Mouse (Mus musculus): ENCODE results near the gene Dlx1.
A peak's percentile ranks its signal among the peaks of the same experiment; 100 is the strongest.

The Dlx1 gene

DNA sequence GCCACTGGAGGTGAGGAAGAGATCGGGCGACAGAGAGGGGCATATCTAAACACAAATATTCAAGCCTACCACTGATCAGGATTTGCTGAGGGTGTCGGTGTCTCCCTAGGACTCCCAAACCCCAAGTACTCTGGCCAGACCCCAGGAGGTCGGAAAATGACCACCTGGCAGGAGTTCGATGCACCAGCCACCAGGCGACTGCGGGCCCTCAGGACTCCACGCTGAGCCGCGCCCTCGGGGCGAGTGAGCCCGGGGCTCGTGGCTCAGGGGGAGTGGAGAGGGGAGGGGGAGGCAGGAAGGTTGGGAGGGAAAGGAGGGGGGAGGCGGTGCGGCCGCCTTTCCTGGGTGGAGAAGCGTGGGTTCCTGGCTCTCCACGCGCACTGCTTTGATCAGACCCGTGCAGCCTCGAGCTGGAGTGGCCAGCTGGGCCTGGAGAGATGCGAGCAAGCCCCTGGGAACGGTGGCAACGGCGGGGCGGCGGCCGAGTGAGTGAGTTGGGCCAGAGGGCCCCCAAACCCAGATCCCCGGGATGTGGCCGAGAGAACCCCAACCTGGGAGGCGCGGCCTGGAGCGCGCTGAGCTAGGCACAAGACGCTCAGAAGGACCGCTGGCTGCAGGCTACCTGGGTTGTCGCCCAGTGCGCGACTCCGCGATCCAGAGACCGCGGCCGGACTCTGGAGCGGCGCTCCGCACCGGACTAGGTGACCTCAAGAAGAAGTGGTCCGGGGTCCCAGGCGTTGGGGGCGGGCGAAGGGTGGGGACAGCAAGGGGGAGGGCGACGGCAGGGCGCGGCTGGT, 999 bp downstream of the Dlx1 start:
- DNase-seq: peak in 1 of 2 experiments; percentile 43

DNA sequence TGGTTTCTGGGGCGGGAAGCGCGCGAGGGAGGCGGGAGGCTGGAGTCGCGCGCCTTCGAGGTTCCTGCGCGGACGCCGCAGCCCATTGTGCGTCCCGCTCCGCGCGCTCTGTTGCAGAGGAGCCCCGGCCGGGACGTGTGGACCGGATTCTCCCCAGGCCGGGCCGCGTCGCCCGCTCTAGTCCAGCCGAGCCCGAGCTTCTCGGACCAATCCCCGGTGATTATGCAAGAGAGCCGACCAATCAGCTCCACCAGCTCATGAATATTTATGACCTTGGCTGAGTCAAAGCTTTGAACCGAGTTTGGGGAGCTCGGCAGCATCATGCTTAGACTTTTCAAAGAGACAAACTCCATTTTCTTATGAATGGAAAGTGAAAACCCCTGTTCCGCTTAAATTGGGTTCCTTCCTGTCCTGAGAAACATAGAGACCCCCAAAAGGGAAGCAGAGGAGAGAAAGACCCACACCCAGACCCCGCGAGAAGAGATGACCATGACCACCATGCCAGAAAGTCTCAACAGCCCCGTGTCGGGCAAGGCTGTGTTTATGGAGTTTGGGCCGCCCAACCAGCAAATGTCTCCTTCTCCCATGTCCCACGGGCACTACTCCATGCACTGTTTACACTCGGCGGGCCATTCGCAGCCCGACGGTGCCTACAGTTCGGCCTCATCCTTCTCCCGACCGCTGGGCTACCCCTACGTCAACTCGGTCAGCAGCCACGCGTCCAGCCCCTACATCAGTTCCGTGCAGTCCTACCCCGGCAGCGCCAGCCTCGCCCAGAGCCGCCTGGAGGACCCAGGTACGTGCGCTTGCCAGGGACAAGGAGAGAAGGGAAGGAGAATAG, 1.8 kb downstream of the Dlx1 start:
- DNase-seq: peak; percentile 78 to 86

DNA sequence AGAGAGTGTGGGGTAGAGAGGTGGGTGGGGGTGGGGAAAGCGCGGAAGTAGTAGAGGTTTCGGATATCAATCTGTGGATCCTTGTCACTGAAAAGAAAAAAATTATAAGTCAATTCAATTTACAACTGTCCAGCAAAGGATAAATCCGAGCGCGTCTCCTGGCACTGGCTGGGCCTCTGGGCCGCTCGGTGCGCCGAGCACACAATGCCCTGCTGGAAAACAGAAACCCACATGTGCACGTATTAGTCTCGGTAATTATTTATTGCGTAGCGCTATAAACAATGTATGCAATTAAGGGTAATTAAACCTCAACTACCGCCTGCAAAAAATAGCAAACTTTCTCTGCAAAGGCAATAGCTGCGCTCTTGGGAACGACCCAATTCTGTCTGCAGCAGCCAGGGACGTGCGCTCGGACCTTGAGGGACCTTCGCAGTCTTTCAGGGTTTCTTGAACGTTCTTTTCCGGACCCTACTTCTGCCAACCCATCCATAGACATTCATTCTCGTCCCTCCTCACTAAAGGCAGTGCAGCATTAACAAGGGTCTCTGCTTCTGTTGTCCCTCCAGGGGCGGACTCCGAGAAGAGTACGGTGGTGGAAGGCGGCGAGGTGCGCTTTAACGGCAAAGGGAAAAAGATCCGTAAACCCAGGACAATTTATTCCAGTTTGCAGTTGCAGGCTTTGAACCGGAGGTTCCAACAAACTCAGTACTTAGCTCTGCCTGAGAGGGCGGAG, 2.6 kb downstream of the Dlx1 start:
- no peak for DNase-seq

DNA sequence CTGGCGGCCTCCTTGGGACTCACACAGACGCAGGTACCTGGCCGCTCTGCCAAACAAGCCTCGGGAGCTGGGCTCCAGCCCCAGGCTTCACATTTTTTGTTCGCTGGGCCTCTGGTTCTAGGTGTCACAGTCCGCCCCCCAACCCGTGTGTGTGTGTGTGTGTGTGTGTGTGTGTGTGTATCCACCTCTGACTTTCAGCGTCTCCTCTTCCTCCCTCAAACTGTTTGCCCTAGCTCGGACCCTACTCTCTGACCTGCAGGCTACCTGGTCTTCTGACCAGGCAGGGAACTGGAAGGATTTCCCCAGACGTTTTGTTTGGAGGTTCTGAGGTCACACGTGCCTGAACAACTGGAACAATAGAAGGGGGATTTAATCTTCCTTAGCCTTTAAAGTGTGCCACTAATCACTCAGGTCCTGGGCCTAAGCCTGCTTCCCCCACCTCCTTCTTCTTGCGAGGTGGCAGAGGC, 3.2 kb downstream of the Dlx1 start:
- DNase-seq: no peak

DNA sequence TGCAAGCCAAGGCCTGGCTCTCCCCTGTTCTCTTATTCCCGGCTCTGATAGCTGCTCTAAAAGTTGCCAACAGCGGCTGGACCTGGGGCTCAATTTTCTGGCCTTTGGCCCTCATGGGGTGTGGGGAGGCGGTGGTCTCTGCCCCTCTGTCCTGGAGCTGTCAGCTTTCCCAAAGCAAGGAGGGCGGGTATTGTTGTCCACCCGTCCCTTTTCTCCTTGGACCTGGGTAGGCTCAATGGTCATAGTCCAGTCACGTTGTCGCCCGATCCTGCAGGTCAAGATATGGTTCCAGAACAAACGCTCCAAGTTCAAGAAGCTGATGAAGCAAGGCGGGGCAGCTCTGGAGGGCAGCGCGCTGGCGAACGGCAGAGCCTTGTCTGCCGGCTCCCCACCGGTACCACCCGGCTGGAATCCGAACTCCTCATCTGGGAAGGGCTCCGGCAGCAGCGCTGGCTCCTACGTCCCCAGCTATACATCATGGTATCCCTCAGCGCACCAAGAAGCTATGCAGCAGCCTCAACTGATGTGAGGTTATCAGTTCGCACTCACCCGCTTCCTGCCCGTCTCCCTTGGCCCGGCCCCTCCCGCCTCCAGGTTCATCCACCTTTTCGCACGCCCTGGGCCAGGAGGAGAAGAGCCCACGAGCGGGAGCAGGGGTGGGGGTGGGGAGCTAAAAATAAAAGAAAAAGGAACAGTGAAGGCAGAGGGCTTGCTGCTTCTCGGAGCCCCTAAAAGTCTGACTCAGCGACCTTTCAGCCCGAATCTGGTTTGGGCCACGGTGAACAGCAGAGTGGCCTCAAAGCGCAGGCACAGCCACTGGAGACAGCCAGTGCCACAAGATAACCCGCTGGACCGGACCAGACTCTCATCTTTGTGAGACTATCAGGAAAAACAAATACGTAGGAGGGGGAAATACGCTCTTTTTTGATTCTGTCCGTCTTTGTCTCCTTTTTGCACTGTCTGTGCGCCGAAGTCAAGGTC, 4.4 kb downstream of the Dlx1 start:
- DNase-seq: peak in 1 of 2 experiments; percentile 44

DNA sequence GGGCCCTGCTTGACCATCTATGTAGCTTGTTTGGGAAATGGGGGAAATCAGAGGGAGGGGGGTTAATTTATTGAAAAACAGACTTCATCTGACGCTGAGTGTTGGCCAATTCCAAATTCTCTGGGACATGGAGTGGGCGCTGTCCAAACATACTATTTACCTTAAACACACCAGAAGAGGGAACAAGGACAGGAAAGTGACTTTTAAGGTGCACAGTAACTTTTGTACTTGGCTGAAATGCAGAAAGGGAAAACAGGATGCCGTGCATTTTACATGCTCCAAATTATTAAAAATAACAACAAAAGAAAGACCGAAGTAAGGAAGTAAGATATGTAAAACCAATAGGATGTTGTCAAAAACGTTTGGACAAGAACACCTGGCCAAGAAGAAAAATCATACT, 5.2 kb downstream of the Dlx1 start:
- DNase-seq: no peak

DNA sequence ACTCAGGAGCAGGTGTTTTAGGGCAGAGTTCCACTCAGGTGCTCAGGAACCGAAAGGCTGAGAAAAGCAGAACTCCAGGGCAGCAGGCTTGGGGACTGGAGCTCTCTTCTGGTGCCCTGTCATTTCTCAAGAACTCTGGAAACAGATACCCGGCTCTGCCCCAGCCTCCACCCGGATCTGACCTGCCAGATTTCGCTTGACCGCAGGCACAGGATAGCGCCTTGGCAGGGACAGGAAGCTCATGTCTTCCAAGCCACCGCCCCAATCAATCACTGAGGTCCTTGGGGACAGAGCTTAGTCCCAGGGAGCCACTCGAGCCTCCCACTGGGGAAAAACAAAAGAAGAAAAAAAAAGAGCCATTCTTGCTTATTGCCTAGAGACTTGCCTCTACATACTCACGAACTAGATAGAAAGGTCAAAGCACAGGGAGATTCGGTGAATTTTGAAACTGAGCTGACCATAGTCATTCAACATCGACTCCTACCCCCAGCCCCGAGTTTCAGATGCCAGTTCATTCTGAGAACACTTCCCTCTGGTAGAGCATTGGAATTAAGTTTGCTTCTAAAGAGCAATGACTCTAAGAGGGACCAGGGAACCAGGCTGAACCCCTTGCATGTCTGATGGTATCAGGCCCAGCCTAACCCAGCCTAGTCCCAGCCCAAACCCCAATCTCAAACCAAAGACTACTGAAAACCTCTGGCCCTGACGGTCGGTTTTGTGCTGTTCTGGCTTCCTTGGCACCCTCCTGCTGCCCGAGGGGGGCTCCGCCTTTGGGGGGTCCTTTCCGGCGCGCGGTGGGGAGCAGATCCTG, 6.5 kb downstream of the Dlx1 start:
- no peak for DNase-seq

DNA sequence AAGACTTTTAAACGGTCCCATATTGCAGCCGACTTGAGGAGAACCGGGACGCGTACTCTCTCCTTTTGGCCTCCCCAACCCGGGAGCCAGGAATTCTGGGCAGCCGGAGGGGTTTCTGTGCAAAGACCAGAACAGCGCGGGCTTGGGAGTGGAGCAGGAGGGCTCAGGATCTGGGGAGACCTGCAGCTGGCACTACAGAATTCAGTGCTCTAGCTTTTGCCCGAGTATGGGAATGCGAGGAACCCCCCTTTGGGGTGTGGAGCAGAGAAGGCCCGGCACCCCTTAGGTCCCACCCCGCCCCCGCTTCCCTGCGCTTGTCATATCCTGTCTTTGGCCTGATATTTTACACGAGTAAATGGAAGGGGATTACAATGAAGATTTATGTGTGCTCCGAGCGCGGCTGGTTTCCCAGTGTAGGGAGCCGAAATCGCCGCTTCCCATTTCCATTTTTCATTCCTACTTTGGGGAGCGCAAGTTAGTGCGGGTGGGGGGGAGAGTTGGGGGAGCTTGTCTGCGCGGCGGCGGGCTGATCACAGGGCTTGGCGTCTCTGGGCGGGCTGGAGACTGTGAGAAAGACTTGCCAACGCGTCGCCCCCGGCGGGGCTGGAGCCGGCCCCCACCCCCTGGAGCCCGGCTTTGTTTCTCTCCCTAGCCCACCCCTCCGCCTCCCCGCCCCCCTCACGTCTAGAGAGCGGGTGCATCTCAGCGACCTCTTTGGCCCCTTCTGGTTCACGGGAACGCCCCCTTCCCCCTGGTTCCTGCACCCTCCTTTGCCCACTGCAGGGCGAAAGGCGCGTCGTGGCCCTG, 12.9 kb downstream of the Dlx1 start:
- DNase-seq: peak in 1 of 2 experiments; percentile 22

DNA sequence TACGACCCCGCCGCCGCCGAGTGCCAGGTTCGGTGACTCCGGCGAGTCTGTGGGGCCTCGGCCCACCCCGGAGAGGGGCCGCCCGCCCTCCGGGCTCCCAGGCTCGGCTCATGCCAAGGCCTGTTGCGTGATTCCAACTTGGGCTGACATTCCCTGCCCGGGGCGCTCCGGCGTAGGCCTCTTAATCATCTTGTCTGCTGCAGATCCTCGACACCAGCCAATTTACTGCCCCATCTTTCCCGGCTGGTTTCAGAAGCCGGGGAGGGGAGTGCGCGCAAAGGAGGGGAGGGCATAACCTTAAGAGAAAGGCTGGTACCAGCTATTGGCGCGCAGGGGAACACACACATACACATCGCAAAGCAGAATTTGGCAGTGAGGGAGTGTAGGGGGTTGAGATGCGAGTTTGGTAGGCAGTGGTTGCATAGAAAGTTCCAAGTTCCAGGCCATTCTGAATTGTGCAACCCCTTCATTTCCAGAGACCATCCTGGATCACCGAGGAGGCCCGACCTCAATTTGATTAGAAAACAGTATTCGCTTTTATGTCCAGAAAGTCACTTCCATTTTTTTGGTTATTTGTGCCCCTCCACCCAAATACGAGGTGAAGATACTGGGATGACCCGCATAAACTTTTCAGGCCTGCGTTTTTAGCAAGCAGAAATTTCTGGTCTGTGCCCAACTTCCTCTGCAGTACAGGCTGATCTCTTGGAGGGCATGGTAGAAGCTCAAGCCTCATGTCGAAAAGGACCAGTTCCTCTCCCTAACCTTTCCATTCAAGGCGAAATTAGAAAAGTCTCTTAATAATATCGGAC, 13.7 kb downstream of the Dlx1 start:
- DNase-seq: no peak

DNA sequence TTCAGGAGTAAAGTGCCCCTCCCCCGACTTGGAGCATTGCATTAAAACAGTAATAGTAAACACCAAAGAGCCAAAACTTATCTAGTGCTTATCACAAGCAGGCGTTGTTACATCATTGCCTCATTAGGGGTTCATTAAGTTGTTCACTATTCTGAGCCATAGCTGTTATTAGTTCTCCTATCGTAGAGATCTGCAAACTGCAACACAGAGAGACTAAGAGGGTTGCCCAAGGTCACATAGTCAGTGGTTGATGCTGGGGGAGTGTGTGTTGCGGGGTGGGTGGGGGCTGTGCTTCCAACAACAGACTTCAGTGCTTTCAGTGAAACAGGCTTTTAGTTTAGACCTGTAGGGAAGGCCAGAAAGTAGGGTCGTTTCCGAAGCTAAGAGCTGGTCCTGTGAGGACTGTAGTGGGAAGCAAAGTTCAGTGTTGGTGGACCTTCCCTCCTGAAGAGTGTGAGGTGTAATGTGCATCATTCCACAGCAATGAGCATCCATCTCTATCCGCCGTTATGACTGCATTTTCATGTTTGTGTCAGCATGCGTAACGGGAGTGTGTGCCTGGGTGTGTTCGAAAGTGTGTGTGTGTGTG, 14.4 kb downstream of the Dlx1 start:
- DNase-seq: no peak

DNA sequence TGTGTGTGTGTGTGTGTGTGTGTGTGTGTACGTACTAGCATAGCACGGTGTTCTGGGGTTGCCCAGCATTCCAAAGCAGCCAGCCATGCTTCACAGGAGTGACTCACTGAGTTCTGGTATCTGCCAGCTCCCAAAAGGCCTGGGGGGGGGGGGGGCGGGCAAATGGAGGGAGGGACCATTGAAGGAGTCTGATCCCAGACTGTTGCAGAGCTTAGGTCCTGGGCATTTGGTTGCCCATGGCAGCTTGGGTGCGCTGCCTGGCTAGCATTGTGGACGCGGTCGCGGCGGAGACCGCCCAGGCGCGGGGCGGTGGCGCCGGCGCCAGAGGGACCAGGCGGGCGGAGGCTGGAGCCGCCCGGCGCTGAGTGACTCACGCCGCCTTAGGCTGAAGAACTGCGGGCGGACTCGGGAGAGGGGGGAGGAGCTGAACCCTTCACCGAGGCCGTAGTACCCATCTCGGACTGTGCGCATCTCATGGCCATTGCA, 14.9 kb downstream of the Dlx1 start:
- no peak for DNase-seq

DNA sequence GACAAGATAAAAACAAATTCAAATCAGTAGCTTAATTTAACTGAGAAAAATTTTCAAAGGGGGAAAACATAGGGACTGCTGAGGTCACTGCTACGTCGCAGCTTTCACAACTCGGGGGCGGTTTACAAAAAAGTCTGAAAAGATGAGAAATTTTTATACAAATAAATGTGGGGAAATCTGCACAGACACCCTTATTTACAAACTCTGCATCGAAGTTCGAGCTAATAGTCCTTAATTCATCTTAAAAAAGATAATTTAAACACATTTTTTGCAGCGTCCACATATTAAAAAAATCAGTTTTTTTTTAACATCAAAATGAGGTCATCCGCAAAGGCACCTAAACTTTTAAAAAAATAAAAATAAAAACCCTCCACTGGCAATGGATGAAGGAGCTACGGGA, 15.6 kb downstream of the Dlx1 start:
- no peak for DNase-seq

DNA sequence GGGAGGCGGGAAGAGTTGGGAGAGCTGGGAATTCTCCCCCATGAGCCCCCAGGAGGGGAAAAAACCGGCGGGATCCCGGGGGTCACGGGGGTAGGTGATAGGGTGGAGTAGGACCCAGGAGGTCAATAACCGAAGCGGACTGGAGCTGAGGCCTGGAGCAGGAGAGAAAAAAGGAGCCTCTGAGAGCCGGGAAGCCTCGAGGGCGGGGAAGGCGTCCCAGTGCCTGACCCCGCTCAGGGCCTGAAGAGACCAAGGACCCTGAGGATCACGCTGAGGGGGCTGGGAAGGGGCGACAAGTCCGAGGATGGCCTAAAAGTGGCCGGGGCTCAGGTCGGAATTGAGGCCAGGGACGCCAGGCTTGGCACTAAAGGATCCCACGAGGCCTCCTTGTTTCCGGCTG, 16.0 kb downstream of the Dlx1 start:
- DNase-seq: no peak

DNA sequence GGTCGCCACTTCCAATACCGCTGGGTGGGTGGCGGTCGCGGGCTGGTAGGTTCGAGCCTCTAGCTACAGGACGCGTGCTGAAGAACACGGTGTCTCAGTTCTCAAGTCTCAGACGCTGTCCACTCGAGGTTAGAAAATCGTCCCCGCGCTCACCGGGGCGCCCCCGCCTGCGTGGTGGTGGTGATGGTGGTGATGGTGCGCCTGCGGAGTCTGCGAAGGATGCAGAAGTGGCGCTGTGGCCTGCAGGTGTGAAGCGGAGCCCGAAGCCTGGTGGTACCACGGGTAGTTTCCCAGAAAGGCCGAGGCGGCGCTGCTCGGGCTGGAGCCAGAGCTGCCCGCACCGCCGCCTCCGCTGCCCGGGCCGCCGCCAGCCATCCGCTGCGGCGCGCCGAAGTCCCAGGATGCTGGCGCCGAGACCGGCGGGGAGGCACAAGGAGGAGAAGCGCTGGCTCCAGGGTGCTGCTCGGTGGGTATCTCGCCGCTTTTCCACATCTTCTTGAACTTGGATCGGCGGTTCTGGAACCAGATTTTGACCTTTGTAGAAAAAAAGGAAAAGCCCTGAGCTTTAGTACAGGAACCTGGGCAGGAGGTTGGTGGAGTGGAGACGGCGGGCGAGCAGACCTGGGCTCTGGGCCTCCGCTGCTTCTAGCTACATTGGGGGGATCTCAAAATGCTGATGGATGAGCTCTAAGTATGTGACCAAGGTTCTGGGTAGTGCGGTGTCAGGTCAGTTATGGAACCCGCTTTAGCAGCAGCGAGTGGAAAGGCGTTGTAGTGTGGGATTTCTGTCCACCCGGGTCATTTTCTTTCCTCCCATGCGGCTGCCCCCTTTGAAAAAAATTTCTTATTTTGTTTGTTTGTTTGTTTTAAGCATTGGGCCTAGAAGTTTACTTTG, 16.7 kb downstream of the Dlx1 start:
- DNase-seq: peak; percentile 22 to 46

DNA sequence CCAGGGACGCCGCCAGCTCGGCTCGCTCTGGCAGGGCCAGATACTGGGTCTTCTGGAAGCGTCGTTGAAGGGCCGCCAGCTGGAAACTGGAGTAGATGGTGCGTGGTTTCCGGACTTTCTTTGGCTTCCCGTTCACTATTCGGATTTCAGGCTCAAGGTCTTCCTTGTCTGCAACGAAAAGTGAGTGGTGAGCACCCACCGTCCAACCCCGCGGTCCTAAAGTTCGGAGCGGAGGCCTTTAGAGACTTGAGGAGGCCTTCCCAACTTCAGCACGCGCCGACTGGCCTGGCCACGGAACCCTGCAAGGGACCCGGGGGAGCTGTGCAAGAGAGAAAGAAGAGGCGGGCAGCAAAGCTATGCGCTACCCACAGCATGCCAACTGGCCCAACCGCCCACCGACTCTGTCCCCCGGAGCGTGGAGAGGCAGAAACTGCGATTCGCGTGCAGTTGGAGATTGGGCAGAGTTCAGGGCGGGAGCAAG, 17.5 kb downstream of the Dlx1 start:
- no peak for DNase-seq

DNA sequence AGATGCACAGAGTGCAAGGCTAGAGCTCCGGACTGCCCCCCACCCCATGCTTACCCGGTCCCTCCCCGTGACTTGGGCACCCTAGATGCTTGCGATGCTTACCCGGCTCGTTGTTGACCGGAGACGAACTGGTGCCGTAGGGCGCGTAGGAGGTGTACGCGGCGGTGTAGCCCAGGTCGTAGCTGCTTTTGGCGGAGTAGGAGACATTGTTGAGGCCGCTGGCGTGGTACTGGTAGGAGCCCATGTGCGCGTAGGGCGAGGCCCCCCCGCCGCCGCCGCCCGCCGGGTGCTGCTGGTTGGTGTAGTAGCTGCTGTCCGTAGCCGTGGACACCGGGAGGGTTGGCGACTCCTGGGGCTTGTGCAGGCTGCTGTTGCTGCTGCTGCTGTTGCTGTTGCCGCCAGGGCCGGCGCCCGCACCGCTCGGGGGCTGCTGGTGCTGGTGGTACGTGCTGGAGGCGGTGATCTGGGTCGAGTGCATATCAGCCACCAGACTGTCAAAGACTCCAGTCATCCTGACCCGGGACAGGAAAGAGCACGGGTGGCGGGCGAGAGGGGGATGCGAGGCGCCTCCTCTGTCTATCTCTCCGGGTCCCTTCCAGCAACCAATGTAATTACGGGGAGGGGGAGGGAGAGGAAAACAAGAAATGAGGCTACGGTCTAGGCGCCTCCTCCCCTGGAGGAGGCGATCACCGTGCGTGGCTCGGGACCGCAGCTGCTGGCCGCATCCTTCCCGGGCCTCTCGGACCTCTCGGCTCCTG, 18.1 kb downstream of the Dlx1 start:
- DNase-seq: peak in 1 of 2 experiments; percentile 52

DNA sequence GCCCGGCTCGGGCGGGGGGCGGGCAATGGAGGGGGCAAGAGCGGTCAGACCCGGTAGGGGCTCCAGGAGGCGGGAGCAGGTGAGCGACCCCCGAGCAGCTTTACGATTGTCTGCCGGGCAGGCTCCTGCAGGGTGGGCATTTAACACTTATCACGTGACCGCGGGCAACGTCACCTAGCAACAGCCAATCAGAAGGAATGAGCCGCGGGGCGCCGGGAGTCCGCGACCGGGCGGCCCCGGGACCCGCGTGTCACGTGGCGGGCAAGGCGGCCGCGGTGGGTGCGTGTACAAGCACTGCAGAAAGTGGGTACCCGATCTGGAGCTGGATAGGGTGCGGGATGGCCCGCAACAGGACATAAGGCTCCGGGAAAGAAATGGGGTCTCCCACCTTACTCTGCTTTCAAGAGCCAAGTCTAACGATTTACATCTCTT, 18.7 kb downstream of the Dlx1 start, which contains the start of gene Dlx2:
Dlx2 (minus strand) TSS at position 115 of the 432 bp plus-strand sequence.
- peak in 1 of 2 experiments; percentile 40 for DNase-seq
